In genomic region chr16:97763990-97764340, GRCm38 (mm10) we compare ENCODE assay signal across 8 mouse cellular contexts. TPM values are rescaled to one million over a fixed set of nuclear protein-coding genes. Genes with fewer than 3 reads are reported as not detected.
A peak's percentile ranks its signal among the peaks of the same experiment; 100 is the strongest.
DNase-seq lines count a peak whose midpoint lies in the region; ATAC-seq and TF ChIP-seq lines count a peak whose summit lies in the region.

No protein-coding gene starts in this region.

- no peak for DNase-seq in heart, postnatal 0 days (ENCODE audit: low spot score)
- no peak for DNase-seq in heart, postnatal 10 days
- DNase-seq in left cerebral cortex, adult 2 months (ENCODE audit: extremely low spot score in 1 of 2, low spot score in 2 of 2) = no peak
- no peak for DNase-seq in urinary bladder, postnatal 25 days (ENCODE audit: low spot score)
- DNase-seq in gastrocnemius, postnatal 14 days = no peak

- H3K36me3 ChIP-seq in heart, postnatal 0 days (replicated peaks; ENCODE audit: control insufficient read depth, insufficient read depth, low read length) = no peaks in the 10 kb centered on the region
- H3K36me3 ChIP-seq in embryonic facial prominence, embryonic 12.5 days = no peaks in the 10 kb centered on the region
- H3K36me3 ChIP-seq in hindbrain, embryonic 15.5 days = no peaks in the 10 kb centered on the region
- H3K36me3 ChIP-seq in midbrain, embryonic 12.5 days = no peaks in the 10 kb centered on the region

- no peak for TF ChIP-seq CTCF in heart, postnatal 0 days (IDR thresholded peaks at IDR 0.05; ENCODE audit: low read depth)
- no peak for TF ChIP-seq CTCF in left cerebral cortex, adult 2 months (IDR thresholded peaks at IDR 0.05)

- ATAC-seq in heart, postnatal 0 days (ENCODE audit: insufficient read depth, low read depth) = no peak
- no peak for ATAC-seq in embryonic facial prominence, embryonic 12.5 days (ENCODE audit: insufficient number of reproducible peaks, insufficient read depth, low FRiP score, low TSS enrichment)
- ATAC-seq in hindbrain, embryonic 15.5 days (ENCODE audit: low FRiP score, low read depth) = no peak
- no peak for ATAC-seq in midbrain, embryonic 12.5 days (ENCODE audit: low FRiP score, low read depth)

- H3K9me3 ChIP-seq in heart, postnatal 0 days (replicated peaks; ENCODE audit: control insufficient read depth, low read length) = no peaks in the 10 kb centered on the region
- H3K9me3 ChIP-seq in embryonic facial prominence, embryonic 12.5 days = no peaks in the 10 kb centered on the region
- H3K9me3 ChIP-seq in hindbrain, embryonic 15.5 days = no peaks in the 10 kb centered on the region
- no peaks in the 10 kb centered on the region for H3K9me3 ChIP-seq in midbrain, embryonic 12.5 days

- no peak for TF ChIP-seq EP300 in heart, postnatal 0 days (IDR thresholded peaks at IDR 0.05; ENCODE audit: low read depth)

- H3K4me1 ChIP-seq in heart, postnatal 0 days (ENCODE audit: control insufficient read depth, insufficient read depth) = peaks cover 11% of the 10 kb centered on the region; the same call in 1 of the 2 replicates
- H3K4me1 ChIP-seq in embryonic facial prominence, embryonic 12.5 days = peaks cover 10% of the 10 kb centered on the region; the same call in 1 of the 2 replicates
- H3K4me1 ChIP-seq in hindbrain, embryonic 15.5 days (replicated peaks) = peaks cover 12% of the 10 kb centered on the region
- H3K4me1 ChIP-seq in midbrain, embryonic 12.5 days = peaks cover 13% of the 10 kb centered on the region

- no peak overlapping the region for H3K9ac ChIP-seq in heart, postnatal 0 days (replicated peaks; ENCODE audit: low read depth, low read length)
- H3K9ac ChIP-seq in embryonic facial prominence, embryonic 12.5 days = no peak overlapping the region
- H3K9ac ChIP-seq in hindbrain, embryonic 15.5 days = no peak overlapping the region
- H3K9ac ChIP-seq in midbrain, embryonic 12.5 days (replicated peaks) = no peak overlapping the region

- peak overlapping the region; percentile 80 for H3K4me2 ChIP-seq in heart, postnatal 0 days (ENCODE audit: low read depth, low read length)
- H3K4me2 ChIP-seq in embryonic facial prominence, embryonic 12.5 days (replicated peaks) = peak overlapping the region; percentile 75
- H3K4me2 ChIP-seq in hindbrain, embryonic 15.5 days = peak overlapping the region; percentile 63
- H3K4me2 ChIP-seq in midbrain, embryonic 12.5 days (replicated peaks) = peak overlapping the region; percentile 80

- peaks cover 45% of the 10 kb centered on the region for H3K27me3 ChIP-seq in heart, postnatal 0 days (ENCODE audit: control insufficient read depth, insufficient read depth, low read length)
- H3K27me3 ChIP-seq in embryonic facial prominence, embryonic 12.5 days = peaks cover 63% of the 10 kb centered on the region
- H3K27me3 ChIP-seq in hindbrain, embryonic 15.5 days = peaks cover 62% of the 10 kb centered on the region
- peaks cover 56% of the 10 kb centered on the region for H3K27me3 ChIP-seq in midbrain, embryonic 12.5 days

- H3K27ac ChIP-seq in heart, postnatal 0 days (ENCODE audit: low read depth) = no peak overlapping the region
- no peak overlapping the region for H3K27ac ChIP-seq in embryonic facial prominence, embryonic 12.5 days
- no peak overlapping the region for H3K27ac ChIP-seq in hindbrain, embryonic 15.5 days (replicated peaks)
- H3K27ac ChIP-seq in midbrain, embryonic 12.5 days (replicated peaks) = no peak overlapping the region
- H3K27ac ChIP-seq in left cerebral cortex, adult 2 months = no peak overlapping the region

- peak overlapping the region; percentile 49 for H3K4me3 ChIP-seq in heart, postnatal 0 days (ENCODE audit: low read depth, low read length)
- peak overlapping the region; percentile 44 for H3K4me3 ChIP-seq in embryonic facial prominence, embryonic 12.5 days
- H3K4me3 ChIP-seq in hindbrain, embryonic 15.5 days = peak overlapping the region; percentile 38
- peak overlapping the region; percentile 45 for H3K4me3 ChIP-seq in midbrain, embryonic 12.5 days
- H3K4me3 ChIP-seq in left cerebral cortex, adult 2 months = no peak overlapping the region

- 21% methylated on average over 13 of the region's 13 CpGs for WGBS in heart, postnatal 0 days
- 11% methylated on average over 13 of the region's 13 CpGs for WGBS in embryonic facial prominence, embryonic 12.5 days
- 11% methylated on average over 13 of the region's 13 CpGs for WGBS in hindbrain, embryonic 15.5 days
- WGBS in midbrain, embryonic 12.5 days = 10% methylated on average over 13 of the region's 13 CpGs

- intact Hi-C loops in heart, postnatal 10 days (cut with DNase I) = no loop called here
- intact Hi-C loops in left cerebral cortex, adult 2 months (cut with DNase I) = no loop called here
- intact Hi-C loops in gastrocnemius, postnatal 14 days (cut with DNase I; ENCODE audit: low total_unique reads) = no loop called here

RNA-seq across cellular contexts. Expression of gene Ripk4, which starts 0.4 kb away (rescaled TPM):
- total RNA-seq in heart, postnatal 0 days (2014; rRNA removed; ENCODE audit: low replicate concordance) = 3.2 and 4.3 TPM in 2 replicates
- polyA plus RNA-seq in heart, postnatal 0 days (2015; fragmentation: Nextera tagmentation; extraction: Ambion mirVana) = 1.1 and 1.3 TPM in 2 replicates
- under 1 TPM; 0.24 to 0.40 TPM for total RNA-seq in heart, postnatal 10 days (2021)
- 8.0 and 8.9 TPM in 2 replicates for polyA plus RNA-seq in embryonic facial prominence, embryonic 12.5 days (2016; fragmentation: Nextera tagmentation; extraction: Ambion mirVana)
- 0.39 and 0.57 TPM in 2 replicates for polyA plus RNA-seq in hindbrain, embryonic 15.5 days (2015; fragmentation: Nextera tagmentation; extraction: Ambion mirVana)
- polyA plus RNA-seq in midbrain, embryonic 12.5 days (2016; fragmentation: Nextera tagmentation; extraction: Ambion mirVana) = 0.99 and 1.0 TPM in 2 replicates
- under 1 TPM; 0.16 to 0.47 TPM for total RNA-seq in left cerebral cortex, adult 2 months (2021)
- not detected for total RNA-seq in gastrocnemius, postnatal 14 days (2021)
